Mouse (Mus musculus) kidney, postnatal 0 days (tissue): Measurements from ENCODE around the gene Pkdcc. TPM values are rescaled to one million over a fixed set of nuclear protein-coding genes. Genes with fewer than 3 reads are reported as not detected.

ENCODE experiments used
- ATAC-seq: fragments of 200-750 bp; cut with Nextera tagmentation; replicated peaks from 2 replicates; pipeline ENCODE4 v1.8.0; 2017; ENCODE audit warnings: low read depth, moderate number of reproducible peaks, moderate TSS enrichment, moderate library complexity; ENCODE audit not compliant: low FRiP score
- DNase-seq: peaks from one replicate; pipeline ENCODE4 v3.0.0-alpha.2; 2016; ENCODE audit warnings: low spot score
- H3K27ac ChIP-seq: fragments of 300-500 bp; sonication (generic); 2 replicates; pipeline ENCODE4 v1.5.1; 2014; ENCODE audit warnings: mild to moderate bottlenecking
- H3K27me3 ChIP-seq: fragments of 300-500 bp; sonication (generic); 2 replicates; pipeline ENCODE4 v1.6.1; 2014; ENCODE audit warnings: low read length, mixed read lengths; ENCODE audit not compliant: insufficient read depth
- H3K36me3 ChIP-seq: fragments of 300-500 bp; sonication (generic); 2 replicates; pipeline ENCODE4 v1.6.1; 2014; ENCODE audit warnings: low read length, mixed read lengths; ENCODE audit not compliant: insufficient read depth
- H3K4me1 ChIP-seq: fragments of 300-500 bp; sonication (generic); replicated peaks from 2 replicates; pipeline ENCODE4 v1.6.1; 2014; ENCODE audit warnings: antibody characterized with exemption, low read length, mixed read lengths; ENCODE audit not compliant: insufficient read depth
- H3K4me2 ChIP-seq: fragments of 300-500 bp; sonication (generic); 2 replicates; pipeline ENCODE4 v1.6.1; 2014; ENCODE audit warnings: mild to moderate bottlenecking, low read length, moderate library complexity, mixed read lengths
- H3K4me3 ChIP-seq: fragments of 300-500 bp; sonication (generic); replicated peaks from 2 replicates; pipeline ENCODE4 v1.5.1; 2014; ENCODE audit warnings: low read depth, low read length
- H3K9ac ChIP-seq: fragments of 300-500 bp; sonication (generic); 2 replicates; pipeline ENCODE4 v1.6.1; 2014; ENCODE audit warnings: low read depth, low read length
- H3K9me3 ChIP-seq: fragments of 300-500 bp; sonication (generic); replicated peaks from 2 replicates; pipeline ENCODE4 v1.6.1; 2016; ENCODE audit warnings: low read length, inconsistent platforms, mixed read lengths
- CTCF ChIP-seq: IDR thresholded peaks from 2 replicates; pipeline ENCODE4 v1.5.1; 2016; ENCODE audit warnings: antibody characterized with exemption, low read depth, mild to moderate bottlenecking, moderate library complexity
- WGBS: fragments of 180-500 bp; shearing (Covaris S2); extraction: QIAGEN DNeasy Blood & Tissue Kit; methylation state at CpG from one replicate; pipeline ENCODE4 v1.1.7; 2014; 5-methylcytosine and 5-hydroxymethylcytosine counted together
- polyA plus RNA-seq: library from polyadenylated mRNA; unstranded; fragments of >200 nt; fragmentation: Nextera tagmentation; extraction: Ambion mirVana; gene quantifications from 2 replicates; pipeline ENCODE4 v1.2.1, GENCODE M21; 2015

Gene Pkdcc
- polyA plus RNA-seq, 1 experiment from 2014 or later = 29.1 TPM

- H3K4me3 ChIP-seq = no peak overlapping the region
- no peak overlapping the region for H3K9ac ChIP-seq
- H3K4me2 ChIP-seq = no peak overlapping the region
- H3K9me3 ChIP-seq = no peaks in the 10 kb centered on the region
- WGBS = 58% methylated on average over 18 of the region's 18 CpGs
- peak overlapping the region; percentile 61; the same call in 1 of the 2 replicates for H3K27ac ChIP-seq
- TF ChIP-seq CTCF = no peak
- H3K27me3 ChIP-seq = no peaks in the 10 kb centered on the region
- H3K36me3 ChIP-seq = peaks cover 24% of the 10 kb centered on the region
- ATAC-seq (no peak), DNase-seq (no peak)
- peaks cover 60% of the 10 kb centered on the region for H3K4me1 ChIP-seq
Observed at GRCm38 (mm10) chr17:83220954-83221538, 6.0 kb downstream of the Pkdcc start.

GRCm38 (mm10) chr17:83221611-83222500 lies 6.8 kb downstream of the Pkdcc start:
- no peaks in the 10 kb centered on the region for H3K9me3 ChIP-seq
- 54% methylated on average over 13 of the region's 13 CpGs for WGBS
- no peaks in the 10 kb centered on the region for H3K27me3 ChIP-seq
- H3K9ac ChIP-seq = no peak overlapping the region
- ATAC-seq (no peak), DNase-seq (no peak)
- H3K4me3 ChIP-seq = no peak overlapping the region
- H3K27ac ChIP-seq = peak overlapping the region; percentile 61; the same call in 1 of the 2 replicates
- TF ChIP-seq CTCF = no peak
- H3K36me3 ChIP-seq = peaks cover 24% of the 10 kb centered on the region
- H3K4me2 ChIP-seq = no peak overlapping the region
- H3K4me1 ChIP-seq = peaks cover 61% of the 10 kb centered on the region

- no peak for TF ChIP-seq CTCF
- Histone ChIP-seq H3K4me1 (peaks cover 65% of the 10 kb centered on the region), H3K4me3 (no peak overlapping the region), H3K27ac (peak overlapping the region; percentile 61), H3K9ac (no peak overlapping the region), H3K36me3 (peaks cover 24% of the 10 kb centered on the region), H3K9me3 (no peaks in the 10 kb centered on the region), H3K27me3 (no peaks in the 10 kb centered on the region), H3K4me2 (no peak overlapping the region)
- peak; percentile 90 for DNase-seq
- peak; percentile 84 for ATAC-seq
- WGBS = 6% methylated on average over 3 of the region's 3 CpGs
Observed at GRCm38 (mm10) chr17:83222705-83223104, 7.6 kb downstream of the Pkdcc start.

GRCm38 (mm10) chr17:83224451-83224971 lies 9.4 kb downstream of the Pkdcc start:
- Histone ChIP-seq H3K27ac (peak overlapping the region; percentile 69), H3K4me3 (no peak overlapping the region), H3K36me3 (peaks cover 24% of the 10 kb centered on the region), H3K27me3 (no peaks in the 10 kb centered on the region), H3K4me1 (peaks cover 50% of the 10 kb centered on the region), H3K4me2 (no peak overlapping the region), H3K9ac (no peak overlapping the region), H3K9me3 (no peaks in the 10 kb centered on the region)
- DNase-seq (no peak), ATAC-seq (no peak; the same call in 1 of the 2 replicates)
- WGBS = 45% methylated on average over 13 of the region's 13 CpGs
- TF ChIP-seq CTCF = no peak

- H3K27me3 ChIP-seq = no peaks in the 10 kb centered on the region
- no peak overlapping the region for H3K27ac ChIP-seq
- H3K9me3 ChIP-seq = no peaks in the 10 kb centered on the region
- DNase-seq (no peak), ATAC-seq (no peak)
- no peak overlapping the region for H3K4me3 ChIP-seq
- H3K36me3 ChIP-seq = peaks cover 24% of the 10 kb centered on the region
- no peak overlapping the region for H3K4me2 ChIP-seq
- 65% methylated on average over 8 of the region's 8 CpGs for WGBS
- no peak for TF ChIP-seq CTCF
- no peak overlapping the region for H3K9ac ChIP-seq
- peaks cover 32% of the 10 kb centered on the region for H3K4me1 ChIP-seq
Observed at GRCm38 (mm10) chr17:83226395-83226986, 11.4 kb downstream of the Pkdcc start.

DNA sequence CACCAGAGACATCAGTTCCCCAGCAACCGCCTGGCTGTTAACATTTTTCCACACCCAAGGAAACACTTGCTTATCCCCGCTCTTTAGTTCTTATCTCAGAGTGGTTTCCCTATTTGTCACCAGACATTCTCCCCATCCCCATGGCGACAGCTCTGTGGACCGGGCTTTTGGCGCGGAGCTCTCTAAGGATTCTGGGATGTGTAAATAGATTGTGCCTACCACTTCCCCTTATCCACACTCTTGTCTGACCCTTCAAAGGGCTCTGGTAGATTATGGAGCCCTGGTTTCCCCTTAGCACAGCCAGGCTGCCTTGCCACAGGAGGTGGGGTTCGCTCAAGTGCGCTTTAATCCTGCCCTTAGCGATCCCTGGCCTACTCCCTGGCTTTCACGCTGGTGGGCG lies 16.3 kb downstream of the Pkdcc start:
- no peaks in the 10 kb centered on the region for H3K27me3 ChIP-seq
- H3K36me3 ChIP-seq = no peaks in the 10 kb centered on the region
- no peaks in the 10 kb centered on the region for H3K9me3 ChIP-seq
- no peak for TF ChIP-seq CTCF
- H3K9ac ChIP-seq = no peak overlapping the region
- WGBS = 63% methylated on average over 11 of the region's 11 CpGs
- peaks cover 5% of the 10 kb centered on the region; the same call in 1 of the 2 replicates for H3K4me1 ChIP-seq
- H3K4me2 ChIP-seq = no peak overlapping the region
- H3K27ac ChIP-seq = no peak overlapping the region
- DNase-seq (no peak), ATAC-seq (no peak)
- no peak overlapping the region for H3K4me3 ChIP-seq
